Mouse (Mus musculus) bone marrow, adult 2 months (tissue): ENCODE measurements around the gene Gm10491. TPM values are rescaled to one million over a fixed set of nuclear protein-coding genes. Genes with fewer than 3 reads are reported as not detected.

Experiments used
- H3K27ac ChIP-seq: fragments of 200-500 bp; 2 replicates; pipeline ENCODE4 v1.5.1; 2012; ENCODE audit warnings: low read depth, mild to moderate bottlenecking, control low read depth, inconsistent platforms, low read length; ENCODE audit not compliant: control insufficient read depth, poor library complexity, insufficient read depth
- H3K4me1 ChIP-seq: fragments of 200-500 bp; 2 replicates; pipeline ENCODE4 v1.6.1; 2011; ENCODE audit warnings: low read length; ENCODE audit not compliant: control insufficient read depth, insufficient read depth
- H3K4me3 ChIP-seq: fragments of 200-500 bp; replicated peaks from 2 replicates; pipeline ENCODE3; 2011; ENCODE audit warnings: mild to moderate bottlenecking, low read depth, low read length, control low read depth; ENCODE audit not compliant: control insufficient read depth
- CTCF ChIP-seq: fragments of 200-500 bp; IDR thresholded peaks from 2 replicates; pipeline ENCODE4 v1.5.1; 2011; ENCODE audit warnings: low read length, control low read depth; ENCODE audit not compliant: control insufficient read depth, insufficient read depth
- POLR2A ChIP-seq: fragments of 200-500 bp; IDR thresholded peaks from 2 replicates; pipeline ENCODE4 v1.6.1; 2011; ENCODE audit warnings: low read depth, mild to moderate bottlenecking, control low read depth, low read length, borderline replicate concordance; ENCODE audit not compliant: control insufficient read depth
- WGBS: fragments of 180-500 bp; shearing (Covaris S2); methylation state at CpG from one replicate; pipeline ENCODE4 v1.1.7; 2018; 5-methylcytosine and 5-hydroxymethylcytosine counted together
- polyA plus RNA-seq: library from polyadenylated mRNA; stranded (reverse); fragments of >200 nt; gene quantifications from 2 replicates; pipeline ENCODE4 v1.2.4, GENCODE M21; 2011; ENCODE audit warnings: low replicate concordance; ENCODE audit not compliant: missing spikeins, insufficient read depth, insufficient read length

Gene Gm10491
- polyA plus RNA-seq, 1 experiment: not detected

DNA sequence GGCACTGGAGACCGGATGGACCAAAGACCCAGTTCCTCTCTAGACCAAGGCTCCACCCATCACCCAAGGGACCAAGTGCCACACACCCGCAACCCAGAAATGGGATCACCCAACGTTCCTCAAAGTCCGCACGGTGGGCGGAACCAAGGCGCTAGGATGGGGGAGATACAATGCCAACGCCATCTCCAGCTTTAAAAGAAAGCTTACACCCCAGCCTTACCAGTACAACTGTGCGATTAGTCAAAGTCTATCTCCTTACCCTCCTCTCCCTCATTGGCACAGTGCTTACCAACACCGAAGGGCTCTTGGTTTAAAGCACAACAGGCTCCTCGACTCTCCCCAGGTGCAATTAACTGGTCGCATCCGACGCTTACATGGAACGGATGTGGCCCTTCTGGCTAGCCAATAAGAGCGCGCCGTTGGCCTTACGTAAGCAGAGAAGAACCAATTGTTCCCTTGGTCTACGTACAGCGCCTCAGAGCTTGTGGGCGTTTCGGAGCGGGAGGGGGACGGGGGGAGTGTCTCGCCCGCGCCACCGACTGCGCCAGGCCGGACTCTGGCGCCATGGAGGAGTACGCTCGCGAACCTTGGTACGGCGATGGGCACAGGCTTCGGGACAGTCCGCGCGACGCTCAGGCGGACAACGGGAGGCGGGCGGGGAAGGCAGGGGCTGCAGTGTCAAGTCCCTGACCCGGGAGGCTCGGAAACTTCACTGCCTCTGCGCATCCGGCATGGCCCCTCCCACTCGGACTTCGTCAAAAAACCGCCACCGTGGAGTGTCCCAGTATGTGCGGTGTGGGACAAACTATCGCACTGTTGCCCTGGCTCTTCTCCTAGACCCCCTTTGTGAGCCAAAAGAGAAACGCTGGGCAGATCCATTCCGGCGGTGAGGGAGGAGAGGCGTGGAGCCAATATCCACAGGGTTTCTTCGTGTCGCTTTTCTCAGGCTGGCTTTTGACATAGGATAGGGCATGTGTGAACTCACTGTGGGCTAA, 8.5 kb downstream of the Gm10491 start, which contains the start of the genes Pqbp1 and Timm17b:
TSS of gene Pqbp1 (minus strand) at position 390 of the 995 bp plus-strand sequence.
TSS of gene Timm17b (plus strand) at position 478 of the 995 bp plus-strand sequence.
- no peaks in the 10 kb centered on the region for H3K4me1 ChIP-seq
- peak within 1 kb of the TSS; percentile 94 for H3K4me3 ChIP-seq
- TF ChIP-seq POLR2A: peak; percentile 71; the same call in 1 of the 2 replicates
- TF ChIP-seq CTCF: no peak
- 9% methylated on average over 62 of the region's 62 CpGs for WGBS
- H3K27ac ChIP-seq: peak within 1 kb of the TSS; percentile 97

DNA sequence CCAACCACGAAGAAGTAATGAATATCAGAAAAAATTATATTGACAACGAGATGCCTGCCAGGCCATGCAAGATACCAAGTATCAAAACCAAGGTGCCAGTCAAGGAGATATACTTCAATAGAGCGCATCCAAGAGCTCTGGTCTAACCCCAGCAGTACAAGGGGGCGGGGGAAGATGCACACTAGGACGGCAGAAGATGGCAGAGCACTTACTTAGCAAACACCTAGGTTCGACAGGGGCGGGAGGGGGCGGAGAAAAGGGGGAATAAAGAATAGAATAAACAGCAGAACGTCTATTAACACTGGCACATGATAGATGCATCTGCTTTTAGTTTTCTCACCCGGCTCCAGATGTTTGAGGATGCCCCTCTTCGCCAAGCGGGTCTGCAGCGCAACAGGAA, 9.4 kb downstream of the Gm10491 start:
- WGBS: 18% methylated on average over 13 of the region's 13 CpGs
- Histone ChIP-seq H3K4me3 (peak overlapping the region; percentile 94), H3K27ac (peak overlapping the region; percentile 97; the same call in 1 of the 2 replicates), H3K4me1 (no peaks in the 10 kb centered on the region)
- TF ChIP-seq CTCF: no peak
- no peak for TF ChIP-seq POLR2A

DNA sequence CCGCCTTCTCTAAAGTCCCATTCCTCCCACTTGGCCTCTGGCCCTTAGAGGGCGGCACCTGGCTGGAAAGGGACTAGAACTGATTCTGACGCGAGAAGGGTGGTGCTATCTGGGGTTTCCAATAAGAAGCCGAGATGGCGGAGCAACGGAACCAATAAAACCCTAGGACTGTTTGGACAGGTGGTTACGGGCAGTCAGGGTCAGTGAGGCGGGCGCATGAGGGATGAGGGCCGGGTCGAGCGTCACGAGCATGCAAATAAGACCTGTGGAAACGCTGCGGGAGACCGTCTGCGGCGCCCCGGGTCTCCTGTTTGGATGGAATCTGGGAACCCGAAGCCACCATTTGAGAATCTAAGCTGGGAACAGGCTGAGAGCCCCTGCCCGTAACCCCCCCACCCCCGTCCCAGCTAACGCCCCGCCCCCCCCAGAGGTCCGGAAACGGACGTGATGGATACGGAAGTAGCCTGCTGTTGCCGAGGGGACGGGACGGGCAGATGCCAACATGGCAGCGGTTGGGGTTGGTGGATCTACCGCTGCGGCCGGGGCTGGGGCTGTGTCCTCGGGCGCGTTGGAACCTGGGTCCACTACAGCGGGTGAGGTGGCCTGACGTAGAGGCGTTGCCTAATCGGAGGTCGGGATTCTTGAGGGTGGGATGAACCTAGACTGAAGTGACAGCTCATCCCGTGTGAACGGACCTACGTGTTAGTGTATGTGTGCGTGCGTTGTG, 23.6 kb downstream of the Gm10491 start, which contains the start of gene Slc35a2:
TSS of gene Slc35a2 (plus strand) at position 188 of the 727 bp plus-strand sequence.
- WGBS: 9% methylated on average over 49 of the region's 49 CpGs
- peak within 1 kb of the TSS; percentile 100 for H3K4me3 ChIP-seq
- H3K4me1 ChIP-seq: no peaks in the 10 kb centered on the region
- peak; percentile 21; the same call in 1 of the 2 replicates for TF ChIP-seq CTCF
- TF ChIP-seq POLR2A: peak; percentile 30; the same call in 1 of the 2 replicates
- H3K27ac ChIP-seq: peak within 1 kb of the TSS; percentile 78

DNA sequence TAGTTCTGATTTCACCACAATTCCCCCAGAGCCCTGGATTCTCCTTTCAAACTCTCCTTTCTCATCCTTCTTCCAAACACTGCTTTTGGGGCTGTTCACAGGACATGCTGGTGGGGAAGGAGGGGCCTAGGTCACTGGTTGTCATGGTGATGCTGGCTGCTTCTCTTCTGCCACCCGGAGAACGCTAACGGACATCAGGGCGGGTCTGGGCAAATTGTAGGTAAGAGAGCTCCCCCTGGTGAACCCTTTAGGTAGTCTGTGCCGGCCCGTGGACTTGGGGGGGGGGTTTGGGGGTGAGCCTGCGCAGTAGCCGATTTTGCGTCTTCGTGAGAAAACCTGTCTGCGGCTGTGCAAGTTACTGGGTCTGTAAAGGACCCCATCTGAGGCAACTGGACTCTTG, 27.8 kb downstream of the Gm10491 start:
- no peak for TF ChIP-seq POLR2A
- peak; percentile 40 for TF ChIP-seq CTCF
- peak overlapping the region; percentile 11 for H3K4me3 ChIP-seq
- 17% methylated on average over 11 of the region's 11 CpGs for WGBS
- no peaks in the 10 kb centered on the region for H3K4me1 ChIP-seq
- H3K27ac ChIP-seq: no peak overlapping the region

DNA sequence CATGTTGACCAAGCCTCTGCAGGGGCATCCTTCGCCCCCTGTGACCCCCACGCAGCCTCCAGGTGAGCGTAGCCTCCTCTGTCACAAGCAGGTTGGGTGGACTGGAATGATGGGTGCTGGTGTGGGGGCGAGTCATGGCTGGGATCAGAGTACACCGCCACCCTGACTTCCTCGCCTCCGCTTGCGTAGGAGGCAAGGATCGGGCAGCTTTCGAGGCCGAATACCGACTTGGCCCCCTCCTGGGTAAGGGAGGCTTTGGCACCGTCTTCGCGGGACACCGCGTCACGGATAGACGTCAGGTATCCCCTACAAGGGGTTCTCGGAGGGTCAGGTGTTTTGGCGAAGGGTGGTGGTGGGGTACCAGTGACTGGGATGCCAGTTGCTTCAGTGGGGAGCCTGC, 29.1 kb downstream of the Gm10491 start:
- H3K4me3 ChIP-seq: peak overlapping the region; percentile 87
- H3K4me1 ChIP-seq: no peaks in the 10 kb centered on the region
- H3K27ac ChIP-seq: peak overlapping the region; percentile 51
- TF ChIP-seq POLR2A (no peak), CTCF (no peak)
- WGBS: 13% methylated on average over 21 of the region's 21 CpGs

DNA sequence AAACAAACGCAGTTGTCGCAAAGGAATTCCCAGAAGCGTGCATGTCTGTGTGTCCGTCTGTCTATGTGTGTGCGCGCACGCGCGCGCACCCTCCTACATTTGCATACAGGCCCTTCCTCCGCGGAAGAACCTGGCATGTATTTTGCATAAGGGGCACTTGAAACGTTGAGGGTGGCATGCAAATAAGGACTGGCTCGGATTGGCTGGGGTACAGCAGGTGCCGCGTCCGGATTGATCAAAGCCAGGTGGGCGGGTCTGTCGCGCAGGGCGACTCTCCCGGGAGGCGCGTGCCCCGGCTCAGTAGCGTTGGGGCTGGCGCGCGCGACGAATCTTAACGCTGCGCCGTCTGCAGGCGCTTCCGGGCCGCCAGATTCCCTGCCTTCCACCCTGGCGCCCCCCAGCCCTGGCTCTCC, 29.6 kb downstream of the Gm10491 start, which contains the start of gene Pim2:
TSS of gene Pim2 (plus strand) at position 256 of the 413 bp plus-strand sequence.
- WGBS: 19% methylated on average over 26 of the region's 38 CpGs

DNA sequence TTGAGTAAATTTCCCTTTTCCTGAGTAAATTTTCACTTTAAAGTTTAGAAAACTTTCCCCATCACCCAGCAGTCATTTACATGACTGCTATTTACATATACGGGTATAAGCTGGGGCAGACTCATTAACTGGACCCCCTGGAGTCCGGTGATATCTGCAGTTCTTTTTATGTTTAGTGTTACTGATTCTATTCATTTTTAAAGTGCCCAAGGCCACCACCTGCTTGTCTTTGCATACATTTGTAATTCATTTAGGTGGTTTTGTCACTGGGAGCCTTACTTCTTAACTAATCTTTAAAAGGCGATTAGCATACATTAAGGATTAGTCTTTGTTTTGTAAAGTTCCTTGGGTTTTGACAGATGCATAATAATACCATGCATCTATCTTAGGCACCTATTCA, 37.8 kb downstream of the Gm10491 start:
- TF ChIP-seq CTCF: no peak
- TF ChIP-seq POLR2A: no peak
- WGBS: 88% methylated on average over 3 of the region's 3 CpGs
- H3K4me3 ChIP-seq: no peak overlapping the region
- H3K27ac ChIP-seq: no peak overlapping the region
- H3K4me1 ChIP-seq: peaks cover 1% of the 10 kb centered on the region; the same call in 1 of the 2 replicates

More for the DNA sequence above, 29.6 kb downstream of the Gm10491 start, which contains the start of gene Pim2:
- TF ChIP-seq CTCF: no peak
- TF ChIP-seq POLR2A: peak; percentile 64; the same call in 1 of the 2 replicates
- peak within 1 kb of the TSS; percentile 87 for H3K4me3 ChIP-seq
- H3K4me1 ChIP-seq: no peaks in the 10 kb centered on the region
- H3K27ac ChIP-seq: peak within 1 kb of the TSS; percentile 51

DNA sequence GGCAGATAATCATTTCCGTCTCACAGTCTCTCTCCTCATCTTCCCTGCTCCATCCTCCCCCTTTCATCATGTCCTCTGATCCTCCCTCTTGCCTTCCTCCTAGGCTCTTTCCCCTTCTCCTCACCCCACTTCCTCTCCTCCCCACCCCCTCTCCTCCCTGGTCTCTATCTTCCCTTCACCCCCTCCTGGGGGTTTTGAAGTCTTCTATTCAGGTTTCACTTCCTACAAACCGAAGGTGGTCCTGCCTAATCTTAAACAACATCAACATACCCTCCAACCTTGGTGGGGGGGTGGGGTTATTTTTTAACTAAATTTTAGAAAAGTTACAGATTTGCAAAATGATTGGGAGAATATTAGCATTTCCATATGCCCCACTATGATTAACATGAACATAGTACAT, 39.1 kb downstream of the Gm10491 start:
- no peak for TF ChIP-seq POLR2A
- no peak for TF ChIP-seq CTCF
- peaks cover 1% of the 10 kb centered on the region; the same call in 1 of the 2 replicates for H3K4me1 ChIP-seq
- H3K27ac ChIP-seq: no peak overlapping the region
- WGBS: 34% methylated on average over 2 of the region's 2 CpGs
- no peak overlapping the region for H3K4me3 ChIP-seq
